Mouse (Mus musculus) B cell, adult 2 months (primary cell): Measurements from ENCODE around the gene Smbd1.
A peak's percentile ranks its signal among the peaks of the same experiment; 100 is the strongest.

Experiments used
- DNase-seq, 2 experiments: peaks; one replicate each; pipeline ENCODE4 v3.0.0; 2022

Smbd1 gene

DNA sequence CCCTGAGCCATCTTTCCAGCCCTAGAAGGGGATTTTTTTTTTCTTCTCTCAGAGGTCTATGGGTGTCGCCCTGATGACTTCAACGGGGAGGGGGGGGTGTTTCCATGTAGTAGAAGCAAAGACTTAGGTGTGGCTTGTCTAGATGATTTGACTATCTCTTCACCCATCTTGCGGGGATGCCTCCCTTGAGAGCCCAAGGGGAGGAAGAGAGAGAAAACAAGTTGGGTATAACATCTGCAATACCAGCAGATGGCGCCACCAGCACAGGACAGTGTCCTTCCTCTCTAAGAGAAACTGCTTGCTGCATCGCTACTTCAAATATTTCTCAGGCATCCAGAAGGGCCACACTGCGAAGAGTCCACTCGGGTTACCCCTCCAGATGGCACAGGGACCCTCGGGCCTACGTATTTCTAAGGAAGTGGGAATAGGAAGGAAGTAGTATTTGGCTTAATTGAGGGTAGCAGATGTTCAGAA is 2.6 kb upstream of the Smbd1 start:
- DNase-seq: peak; percentile 90 to 91

DNA sequence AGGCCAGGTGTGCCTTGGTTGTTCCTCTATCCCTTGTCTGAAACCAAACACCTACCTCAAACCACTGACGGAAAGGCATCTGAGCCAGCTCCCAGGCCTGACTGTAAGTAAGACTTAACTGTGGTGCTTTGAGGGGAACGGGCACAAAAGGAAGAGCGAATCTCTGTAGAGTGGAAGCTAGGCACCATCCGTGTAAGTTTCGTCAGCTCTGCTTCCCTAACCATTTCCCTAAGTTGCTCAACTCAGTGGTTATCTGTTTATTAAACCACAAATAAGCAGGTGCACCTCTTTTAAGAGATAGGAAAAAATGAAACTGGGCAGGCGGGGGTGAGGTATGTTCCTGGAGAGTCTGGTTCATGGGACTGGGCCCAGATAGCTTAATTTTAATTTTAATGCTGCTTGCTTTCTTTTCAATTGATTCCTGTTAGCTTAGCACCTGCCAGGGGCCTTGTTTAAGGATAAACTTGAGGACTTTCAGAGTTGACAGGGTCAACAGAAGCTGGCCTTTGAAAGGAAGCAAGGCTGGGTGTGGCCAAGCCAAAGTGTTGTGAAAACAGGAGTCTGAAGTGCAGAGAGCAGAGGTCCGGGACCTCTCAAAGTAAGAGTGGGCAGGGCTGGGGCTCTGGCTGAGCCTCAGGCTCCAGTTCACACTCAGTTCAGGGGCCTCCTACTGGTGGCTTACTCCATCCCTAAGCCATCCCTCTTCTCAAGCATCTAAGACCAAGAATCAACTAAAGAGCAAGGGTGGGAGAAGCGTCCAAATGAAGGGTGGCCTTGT is 2.7 kb downstream of the Smbd1 start:
- no peak for DNase-seq

DNA sequence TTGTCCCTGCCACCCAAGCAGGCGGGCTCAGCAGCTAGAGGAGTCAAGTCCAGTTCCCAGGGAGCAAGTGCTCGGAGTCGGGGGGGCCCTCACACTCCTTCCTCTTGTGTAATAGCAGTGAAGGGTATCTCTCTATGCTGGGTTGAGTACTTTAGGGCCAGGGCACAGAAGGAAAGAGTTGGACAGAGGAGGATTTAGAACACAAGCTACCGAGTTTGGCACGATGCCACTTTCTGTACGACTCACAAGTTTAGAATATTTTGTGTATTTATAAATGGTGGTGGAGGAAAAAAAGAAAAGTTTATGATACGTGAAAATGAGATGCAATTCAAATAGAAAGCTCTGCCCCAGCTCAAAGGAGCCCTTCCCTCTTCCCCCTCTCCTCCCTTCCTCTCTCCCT is 5.1 kb downstream of the Smbd1 start:
- DNase-seq: no peak

DNA sequence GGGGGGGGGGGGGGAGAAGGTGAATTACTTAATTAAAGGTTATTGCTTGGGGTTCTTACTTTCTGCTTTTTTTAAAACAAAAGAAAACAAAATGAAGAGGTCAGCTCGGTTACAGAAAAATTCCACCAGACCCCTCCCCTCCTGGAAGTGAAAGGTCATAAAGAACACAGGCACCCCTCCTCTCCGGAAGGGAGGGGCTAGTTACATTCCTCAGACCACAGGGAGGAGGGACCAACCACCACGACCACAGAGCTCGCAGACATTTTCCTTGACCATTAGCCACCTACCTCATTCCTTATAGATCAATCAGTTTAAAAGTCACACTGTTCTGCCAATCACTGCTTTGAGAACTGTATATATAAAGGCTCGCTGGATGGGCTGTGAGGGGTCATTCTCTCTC is 6.4 kb downstream of the Smbd1 start:
- DNase-seq: no peak

DNA sequence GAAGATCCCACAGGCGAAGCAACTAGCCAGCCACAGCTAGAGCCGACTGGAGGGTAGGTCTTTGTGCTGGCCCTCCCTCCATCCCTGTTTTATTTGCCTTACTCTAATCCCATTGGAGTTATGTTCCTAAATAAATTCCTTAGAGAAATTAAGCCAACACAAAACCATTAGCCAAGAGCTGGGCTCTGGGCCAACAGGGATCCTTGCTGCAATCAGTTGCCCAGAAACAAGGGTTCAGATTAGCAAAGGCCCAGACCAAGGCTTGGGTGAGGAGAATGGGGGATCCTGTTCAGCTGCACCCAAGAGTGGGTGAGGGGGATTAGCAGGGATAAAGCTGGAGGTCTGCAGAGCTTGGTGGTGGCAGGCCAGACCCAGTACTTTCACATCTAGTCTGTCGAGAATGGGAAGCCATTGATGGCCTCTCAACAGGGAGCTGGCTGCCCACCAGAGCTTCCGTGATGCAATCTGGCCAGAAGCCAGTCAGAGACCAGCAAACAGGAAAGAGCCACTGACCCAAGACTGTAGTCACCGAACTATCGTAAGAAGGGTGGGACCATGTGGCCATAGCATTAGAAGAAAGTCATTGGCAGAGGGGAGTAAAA is 6.9 kb downstream of the Smbd1 start:
- no peak for DNase-seq

DNA sequence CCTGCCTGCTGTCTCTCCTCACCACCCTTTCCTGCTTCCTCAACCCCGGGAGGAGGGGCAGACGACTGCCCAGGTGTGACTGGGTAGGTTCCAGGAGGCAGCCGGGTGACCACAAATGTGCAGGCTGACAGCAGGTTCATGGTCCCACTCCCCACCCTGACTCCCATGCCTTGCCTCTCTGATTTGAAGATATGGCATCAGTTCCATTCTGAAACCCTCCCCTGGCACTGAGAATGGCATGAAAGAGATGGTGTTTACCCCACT is 12.9 kb downstream of the Smbd1 start, which contains the start of gene Muc20:
Gene Muc20 (minus strand): TSS at position 10 of the 264 bp plus-strand sequence.
- no peak for DNase-seq

DNA sequence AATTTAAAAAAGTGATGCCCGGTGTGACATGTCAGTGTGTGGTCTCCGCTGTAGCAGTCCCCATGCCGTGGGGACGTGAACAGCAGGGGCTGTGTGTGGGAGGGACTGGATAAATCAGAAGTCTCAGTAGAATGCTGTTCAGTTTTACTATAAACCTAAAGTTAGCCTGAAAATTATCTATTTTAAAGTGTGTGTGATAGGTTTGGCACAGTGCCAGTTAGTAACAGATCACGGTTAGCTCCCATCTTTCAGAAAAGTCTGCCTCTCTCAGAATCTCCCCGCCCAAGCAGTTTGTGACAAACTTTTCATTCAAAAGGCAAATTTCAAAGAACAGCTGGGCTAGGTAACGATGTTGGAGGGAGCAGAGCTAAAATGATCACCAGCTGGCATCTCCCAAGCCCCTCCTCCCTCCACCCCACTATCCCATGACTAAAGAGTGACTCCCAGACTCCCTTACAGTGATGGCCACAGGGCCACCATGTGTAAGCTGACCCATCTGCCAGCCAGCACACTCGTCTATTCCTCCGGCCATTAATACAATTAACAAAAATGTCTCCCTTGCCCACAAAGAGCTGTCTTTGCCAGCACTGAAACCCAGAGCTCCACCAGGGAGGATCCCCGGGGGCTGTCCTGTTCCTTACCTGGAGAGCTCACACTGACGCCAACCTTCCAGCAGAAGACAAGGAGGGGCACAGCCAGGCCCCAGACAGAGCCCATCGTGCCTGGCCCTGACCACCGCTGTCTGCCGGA is 13.4 kb downstream of the Smbd1 start:
- no peak for DNase-seq

DNA sequence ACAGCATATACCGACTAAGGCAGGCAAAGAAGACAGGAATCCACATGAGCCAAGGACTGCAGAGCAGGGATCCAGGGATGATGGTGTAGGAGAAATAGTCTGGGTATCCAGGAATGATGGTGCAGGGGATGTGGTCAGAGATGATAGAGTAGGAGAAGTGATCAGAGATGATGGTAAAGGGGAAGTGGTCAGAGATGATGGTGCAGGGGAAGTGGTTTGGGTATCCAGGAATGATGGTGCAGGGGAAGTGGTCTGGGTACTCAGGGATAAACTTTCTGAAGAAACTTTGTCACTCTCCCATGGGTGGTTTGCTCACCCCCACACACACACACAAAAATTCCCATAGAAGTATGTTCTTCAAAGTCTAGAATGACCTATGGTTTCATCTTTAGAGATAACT is 15.1 kb downstream of the Smbd1 start:
- no peak for DNase-seq

DNA sequence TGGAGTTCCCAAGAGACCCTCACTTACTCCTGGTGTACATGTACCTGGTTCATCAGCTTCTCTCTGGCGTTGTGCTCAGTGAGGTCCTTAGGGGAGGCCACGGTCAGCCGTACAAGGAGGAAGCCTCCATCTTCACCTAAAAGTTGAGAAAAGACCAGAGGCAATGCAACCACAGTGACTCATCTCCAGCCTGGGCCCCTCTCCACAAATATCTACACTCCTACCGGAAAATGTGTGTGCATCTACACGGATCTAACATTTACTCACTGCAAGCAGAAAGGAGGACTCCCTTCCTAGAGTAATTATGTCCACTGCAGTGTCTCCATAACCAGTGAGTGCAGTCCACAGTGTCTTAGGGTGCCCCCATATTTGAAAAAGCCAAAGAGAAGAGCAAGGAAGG is 20.2 kb downstream of the Smbd1 start:
- DNase-seq: no peak

DNA sequence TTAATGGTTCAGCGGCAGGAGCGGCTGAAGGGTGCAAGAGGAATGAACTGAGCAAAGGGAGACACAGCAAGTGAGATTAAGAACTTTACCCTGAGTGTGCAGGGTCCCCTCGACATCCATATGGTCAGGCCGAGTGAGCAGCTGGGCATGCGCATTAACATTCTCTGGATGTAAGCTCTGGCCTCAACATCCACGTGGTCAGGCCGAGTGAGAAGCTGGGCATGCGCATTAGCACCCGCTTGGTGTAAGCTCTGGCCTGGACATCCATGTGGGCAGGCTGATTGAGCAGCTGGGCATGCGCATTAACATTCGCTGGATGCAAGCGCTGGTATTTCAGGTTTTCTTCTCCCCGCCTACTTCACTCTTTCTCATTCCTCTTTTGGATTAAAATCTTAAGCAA is 25.4 kb downstream of the Smbd1 start:
- DNase-seq: no peak

DNA sequence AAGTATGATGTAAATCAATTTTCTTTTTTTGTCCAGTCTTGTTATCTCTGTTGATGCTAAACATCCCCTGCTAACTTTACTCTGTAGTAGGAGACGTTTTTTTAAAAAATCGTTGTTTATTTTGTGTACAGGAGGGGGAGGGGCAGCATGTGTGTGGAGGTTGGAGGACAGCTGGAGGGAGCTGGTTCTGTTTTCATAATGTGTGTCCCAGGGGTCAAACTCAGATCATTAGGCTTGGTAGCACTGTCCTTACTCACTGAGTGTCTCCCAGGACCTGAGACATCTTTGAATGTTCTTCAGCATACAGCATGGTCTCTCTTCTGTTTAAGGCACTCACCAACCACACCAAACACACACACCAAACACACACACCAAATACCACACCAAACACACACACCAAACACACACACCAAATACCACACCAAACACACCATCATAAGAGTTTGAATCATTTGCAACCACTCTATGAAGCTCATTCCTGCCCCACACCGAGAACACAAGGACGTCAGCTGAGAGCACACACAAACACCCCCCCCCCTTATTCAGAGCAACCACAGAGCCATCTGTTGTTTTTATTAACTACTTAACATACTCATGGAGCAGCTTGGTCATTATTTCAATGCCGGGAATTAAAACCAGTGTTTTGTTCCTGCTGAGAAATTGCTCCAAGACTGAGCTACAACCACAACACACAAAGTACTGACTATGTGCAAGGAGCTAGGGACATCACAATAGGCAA is 26.8 kb downstream of the Smbd1 start:
- DNase-seq: no peak

DNA sequence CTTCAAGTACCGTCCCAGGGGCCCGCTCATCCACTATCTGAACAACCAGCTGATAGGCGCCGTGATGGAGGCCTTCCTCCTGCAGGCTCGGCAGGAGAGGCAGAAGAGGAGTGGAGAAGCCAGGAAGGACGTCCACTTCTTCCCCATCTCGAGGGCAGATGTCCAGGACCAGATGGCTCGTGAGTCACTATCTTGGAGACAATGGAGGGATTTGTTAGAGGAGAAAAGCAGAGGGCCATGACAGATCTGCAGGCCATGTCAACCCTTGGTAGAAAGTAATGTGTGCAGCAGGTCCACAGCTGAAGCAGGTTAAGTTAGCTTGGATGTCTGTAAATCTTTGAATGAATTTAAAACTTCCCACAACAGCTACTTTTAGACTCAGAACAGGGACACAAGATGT is 31.3 kb downstream of the Smbd1 start:
- no peak for DNase-seq

DNA sequence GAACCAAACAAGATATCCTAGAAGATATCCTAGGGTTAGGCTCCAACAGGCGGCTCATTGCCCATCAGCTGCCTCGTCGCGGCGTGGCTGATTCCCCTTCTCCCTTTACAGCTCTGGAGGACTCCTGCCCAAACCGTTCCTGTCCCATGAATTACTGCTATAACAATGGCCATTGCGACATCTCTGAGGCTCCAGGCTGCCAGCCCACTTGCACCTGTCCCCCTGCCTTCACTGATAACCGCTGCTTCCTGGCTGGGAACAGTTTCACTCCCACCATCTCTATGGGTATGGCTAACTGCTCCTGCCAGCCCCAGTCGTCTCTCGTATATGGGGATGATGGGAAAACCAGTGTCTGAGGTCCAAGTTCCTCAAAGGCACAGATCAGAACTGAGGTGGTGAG is 33.6 kb downstream of the Smbd1 start:
- no peak for DNase-seq

DNA sequence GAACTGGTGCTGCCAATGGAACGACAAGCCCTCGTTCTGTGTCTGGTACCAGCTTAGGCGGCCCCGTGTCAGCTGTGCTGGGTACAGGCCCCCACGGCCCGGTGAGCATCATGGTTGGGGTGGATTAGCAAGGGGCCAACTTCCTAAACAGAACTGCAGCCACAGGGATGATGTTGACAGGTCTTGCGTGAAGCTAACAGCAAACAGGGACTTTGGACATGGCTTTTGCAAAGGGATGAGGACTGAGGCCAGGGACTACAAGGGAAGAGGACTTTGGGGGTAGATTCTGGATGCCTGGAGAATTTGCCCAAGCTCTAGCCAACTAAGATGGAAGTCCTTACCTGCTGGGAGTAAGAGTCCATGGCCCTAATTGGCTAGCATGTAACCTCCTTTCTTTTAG is 43.4 kb downstream of the Smbd1 start:
- DNase-seq: no peak

DNA sequence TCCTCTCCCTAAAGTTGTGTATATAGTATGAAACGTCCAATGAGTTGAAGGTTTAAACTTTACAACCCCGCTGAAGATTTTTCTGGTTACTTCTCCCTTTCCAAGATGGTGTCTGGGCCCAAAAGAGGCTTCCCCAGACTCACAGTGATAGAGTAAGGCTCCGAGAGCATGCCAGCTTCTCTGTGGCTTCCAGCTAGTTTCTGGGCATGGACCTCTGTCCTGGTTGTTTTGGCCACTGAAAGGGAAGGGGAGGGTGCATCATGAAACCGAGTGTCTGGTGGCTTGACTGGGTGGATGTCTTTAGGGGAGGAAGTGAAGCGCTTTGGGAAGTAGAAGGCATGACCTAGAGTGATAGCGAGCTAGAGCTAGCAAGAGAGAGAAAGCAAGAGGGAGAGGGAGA is 45.3 kb downstream of the Smbd1 start:
- DNase-seq: no peak

DNA sequence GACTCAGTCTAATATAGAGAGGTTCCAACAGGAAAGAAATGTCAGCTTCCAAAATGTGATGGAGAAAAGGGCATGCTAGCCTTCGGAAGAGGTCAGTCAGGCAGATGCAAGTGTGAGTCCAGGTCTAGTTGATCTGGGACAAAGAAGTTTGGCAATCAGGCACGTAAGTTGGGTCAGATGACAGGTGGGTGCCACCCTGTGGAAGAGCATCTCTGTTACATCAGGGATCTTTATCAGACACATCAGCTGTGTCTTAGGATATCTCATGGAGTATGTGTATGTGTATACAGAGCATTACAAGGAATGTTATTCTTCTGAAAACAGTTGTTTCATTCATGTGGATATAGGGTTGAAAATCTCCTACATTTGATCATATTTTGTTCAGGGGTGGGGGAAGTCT is 45.7 kb downstream of the Smbd1 start:
- DNase-seq: no peak
